Mouse (Mus musculus): ENCODE measurements around the gene Lrrc74a. TPM values are rescaled to one million over a fixed set of nuclear protein-coding genes. Genes with fewer than 3 reads are reported as not detected.

Gene Lrrc74a
- total RNA-seq, 1 experiment = not detected

- TF ChIP-seq HCFC1 (IDR thresholded peaks at IDR 0.05; ENCODE audit: borderline replicate concordance, insufficient read depth, low read length) = no peak
- no peak for TF ChIP-seq MAFK (IDR thresholded peaks at IDR 0.05; ENCODE audit: insufficient read depth, low read depth, low read length)
- TF ChIP-seq CHD2 (IDR thresholded peaks at IDR 0.05; ENCODE audit: low read depth, low read length) = no peak
- TF ChIP-seq ZC3H11A (IDR thresholded peaks at IDR 0.05; ENCODE audit: borderline replicate concordance, low read depth, low read length) = no peak
- TF ChIP-seq ZNF384 (IDR thresholded peaks at IDR 0.05; ENCODE audit: low read depth, low read length) = no peak
- Histone ChIP-seq H3K9me3 (ENCODE audit: control insufficient read depth, insufficient read depth, low read depth, low read length) (no peaks in the 10 kb centered on the region), H3K4me3 (ENCODE audit: insufficient read depth in 1 of 2, low read depth in 1 of 2, low read length in 2 of 2, poor library complexity in 1 of 2, severe bottlenecking in 1 of 2) (no peak overlapping the region), H3K36me3 (ENCODE audit: control insufficient read depth, insufficient read depth, low read length, poor library complexity, severe bottlenecking) (no peaks in the 10 kb centered on the region), H3K27ac (ENCODE audit: insufficient read depth, low read depth, low read length, poor library complexity, severe bottlenecking) (no peak overlapping the region), H3K9ac (ENCODE audit: insufficient read depth, low read depth, low read length, poor library complexity, severe bottlenecking) (no peak overlapping the region), H3K4me1 (ENCODE audit: control insufficient read depth in 2 of 2, insufficient read depth in 2 of 2, low read length in 2 of 2, poor library complexity in 1 of 2) (peaks cover 4 to 8% of the 10 kb centered on the region in 2 experiments; a peak in 2 of 4 replicates)
- no peak for DNase-seq (ENCODE audit: low read depth, low spot score)
- in situ Hi-C loops (cut with MboI; ENCODE audit: low sequenced_read_pairs in 2 of 2, unreplicated experiment in 2 of 2) = no loop called here
Measured at GRCm38 (mm10) chr12:86786149-86787019, 52.2 kb downstream of the Lrrc74a start.

- Histone ChIP-seq H3K4me3 (ENCODE audit: insufficient read depth in 1 of 2, low read depth in 1 of 2, low read length in 2 of 2, poor library complexity in 1 of 2, severe bottlenecking in 1 of 2) (no peak overlapping the region), H3K9ac (ENCODE audit: insufficient read depth, low read depth, low read length, poor library complexity, severe bottlenecking) (no peak overlapping the region), H3K27ac (ENCODE audit: insufficient read depth, low read depth, low read length, poor library complexity, severe bottlenecking) (no peak overlapping the region), H3K36me3 (ENCODE audit: control insufficient read depth, insufficient read depth, low read length, poor library complexity, severe bottlenecking) (no peaks in the 10 kb centered on the region), H3K9me3 (ENCODE audit: control insufficient read depth, insufficient read depth, low read depth, low read length) (no peaks in the 10 kb centered on the region), H3K4me1 (ENCODE audit: control insufficient read depth in 2 of 2, insufficient read depth in 2 of 2, low read length in 2 of 2, poor library complexity in 1 of 2) (peaks cover 4 to 8% of the 10 kb centered on the region in 2 experiments; a peak in 2 of 4 replicates)
- TF ChIP-seq CHD2 (IDR thresholded peaks at IDR 0.05; ENCODE audit: low read depth, low read length) (no peak), ZNF384 (IDR thresholded peaks at IDR 0.05; ENCODE audit: low read depth, low read length) (peak; percentile 90)
- in situ Hi-C loops (cut with MboI; ENCODE audit: low sequenced_read_pairs in 2 of 2, unreplicated experiment in 2 of 2) = no loop called here
- DNase-seq (ENCODE audit: low read depth, low spot score) = no peak
Measured at GRCm38 (mm10) chr12:86787020-86787553, 52.9 kb downstream of the Lrrc74a start.

GRCm38 (mm10) chr12:86790100-86790848, 56.1 kb downstream of the Lrrc74a start:
- Histone ChIP-seq H3K36me3 (ENCODE audit: control insufficient read depth, insufficient read depth, low read length, poor library complexity, severe bottlenecking) (no peaks in the 10 kb centered on the region), H3K9ac (ENCODE audit: insufficient read depth, low read depth, low read length, poor library complexity, severe bottlenecking) (no peak overlapping the region), H3K9me3 (ENCODE audit: control insufficient read depth, insufficient read depth, low read depth, low read length) (no peaks in the 10 kb centered on the region), H3K27ac (ENCODE audit: insufficient read depth, low read depth, low read length, poor library complexity, severe bottlenecking) (no peak overlapping the region), H3K4me3 (ENCODE audit: insufficient read depth in 1 of 2, low read depth in 1 of 2, low read length in 2 of 2, poor library complexity in 1 of 2, severe bottlenecking in 1 of 2) (no peak overlapping the region), H3K4me1 (ENCODE audit: control insufficient read depth in 2 of 2, insufficient read depth in 2 of 2, low read length in 2 of 2, poor library complexity in 1 of 2) (peaks cover 7 to 25% of the 10 kb centered on the region in 2 experiments; a peak in 3 of 4 replicates)
- TF ChIP-seq CHD2 (IDR thresholded peaks at IDR 0.05; ENCODE audit: low read depth, low read length) (no peak), ZNF384 (IDR thresholded peaks at IDR 0.05; ENCODE audit: low read depth, low read length) (no peak), ZC3H11A (IDR thresholded peaks at IDR 0.05; ENCODE audit: borderline replicate concordance, low read depth, low read length) (no peak), MAFK (IDR thresholded peaks at IDR 0.05; ENCODE audit: insufficient read depth, low read depth, low read length) (no peak), HCFC1 (IDR thresholded peaks at IDR 0.05; ENCODE audit: borderline replicate concordance, insufficient read depth, low read length) (no peak)
- DNase-seq (ENCODE audit: low read depth, low spot score) = no peak
- in situ Hi-C loops (cut with MboI; ENCODE audit: low sequenced_read_pairs in 2 of 2, unreplicated experiment in 2 of 2) = loop anchor here in 1 of 2 experiments (10.0 kb wide), 1 partner anchor 145 kb away; no protein-coding TSS in a partner anchor

GRCm38 (mm10) chr12:86790849-86791127, 56.6 kb downstream of the Lrrc74a start:
- Histone ChIP-seq H3K4me1 (ENCODE audit: control insufficient read depth in 2 of 2, insufficient read depth in 2 of 2, low read length in 2 of 2, poor library complexity in 1 of 2) (peaks cover 7 to 26% of the 10 kb centered on the region in 2 experiments; a peak in 3 of 4 replicates), H3K9me3 (ENCODE audit: control insufficient read depth, insufficient read depth, low read depth, low read length) (no peaks in the 10 kb centered on the region), H3K4me3 (ENCODE audit: insufficient read depth in 1 of 2, low read depth in 1 of 2, low read length in 2 of 2, poor library complexity in 1 of 2, severe bottlenecking in 1 of 2) (no peak overlapping the region), H3K27ac (ENCODE audit: insufficient read depth, low read depth, low read length, poor library complexity, severe bottlenecking) (no peak overlapping the region), H3K9ac (ENCODE audit: insufficient read depth, low read depth, low read length, poor library complexity, severe bottlenecking) (no peak overlapping the region), H3K36me3 (ENCODE audit: control insufficient read depth, insufficient read depth, low read length, poor library complexity, severe bottlenecking) (no peaks in the 10 kb centered on the region)
- in situ Hi-C loops (cut with MboI; ENCODE audit: low sequenced_read_pairs in 2 of 2, unreplicated experiment in 2 of 2) = loop anchor here in 1 of 2 experiments (10.0 kb wide), 1 partner anchor 144 kb away; no protein-coding TSS in a partner anchor
- TF ChIP-seq CHD2 (IDR thresholded peaks at IDR 0.05; ENCODE audit: low read depth, low read length) (no peak), ZNF384 (IDR thresholded peaks at IDR 0.05; ENCODE audit: low read depth, low read length) (no peak), ZC3H11A (IDR thresholded peaks at IDR 0.05; ENCODE audit: borderline replicate concordance, low read depth, low read length) (no peak), HCFC1 (IDR thresholded peaks at IDR 0.05; ENCODE audit: borderline replicate concordance, insufficient read depth, low read length) (no peak), MAFK (IDR thresholded peaks at IDR 0.05; ENCODE audit: insufficient read depth, low read depth, low read length) (no peak)
- DNase-seq (ENCODE audit: low read depth, low spot score) = no peak

Measured in ES-E14 (cell line).